Mouse (Mus musculus): Measurements from ENCODE around the gene Snrnp25.

DNA sequence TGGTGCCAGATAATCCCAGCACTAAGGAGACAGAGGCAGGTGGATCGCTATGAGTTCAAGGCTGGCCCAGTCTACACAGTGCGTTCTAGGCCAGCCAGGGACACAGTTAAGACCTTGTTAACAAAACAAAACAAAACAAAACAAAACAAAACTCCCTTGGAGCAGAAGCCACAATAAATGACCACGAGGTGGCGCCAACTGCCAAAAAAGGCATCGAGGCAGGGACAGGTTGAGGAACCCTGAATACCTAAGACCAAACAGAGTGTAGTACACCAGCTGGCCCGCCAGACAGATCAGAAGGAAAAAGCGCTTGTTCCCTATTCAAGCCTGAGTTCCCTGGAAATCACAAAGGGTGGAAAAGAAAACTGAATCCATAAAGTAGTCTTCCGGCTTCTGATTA, 11.6 kb downstream of the Snrnp25 start:
- TF ChIP-seq CTCF (IDR thresholded peaks at IDR 0.05; ENCODE audit: low read depth, low read length) (peak; percentile 73), POLR2A (IDR thresholded peaks at IDR 0.05; ENCODE audit: extremely low read depth, insufficient read depth, low read length) (no peak)

Data from liver, adult 2 months (tissue).